Mouse (Mus musculus) heart, postnatal 14 days (tissue): ENCODE measurements around the gene Aurka. TPM values are rescaled to one million over a fixed set of nuclear protein-coding genes. Genes with fewer than 3 reads are reported as not detected.
A peak's percentile ranks its signal among the peaks of the same experiment; 100 is the strongest.

Experiments used
- DNase-seq, 2 experiments: peaks; one replicate each; pipeline ENCODE4 v3.0.0; 2021 to 2022
- intact Hi-C: fragments of 180-260 bp; cut with DNase I; formaldehyde crosslinking; loops from one replicate; pipeline ENCODE4 v1.15.1; 2025
- total RNA-seq, 2 experiments: library from RNA; stranded (reverse); gene quantifications; 2 replicates each; pipeline ENCODE4 v1.2.3; 2021

The Aurka gene
- total RNA-seq, 2 experiments from 2014 or later, result 3.4 to 6.3 TPM

DNA sequence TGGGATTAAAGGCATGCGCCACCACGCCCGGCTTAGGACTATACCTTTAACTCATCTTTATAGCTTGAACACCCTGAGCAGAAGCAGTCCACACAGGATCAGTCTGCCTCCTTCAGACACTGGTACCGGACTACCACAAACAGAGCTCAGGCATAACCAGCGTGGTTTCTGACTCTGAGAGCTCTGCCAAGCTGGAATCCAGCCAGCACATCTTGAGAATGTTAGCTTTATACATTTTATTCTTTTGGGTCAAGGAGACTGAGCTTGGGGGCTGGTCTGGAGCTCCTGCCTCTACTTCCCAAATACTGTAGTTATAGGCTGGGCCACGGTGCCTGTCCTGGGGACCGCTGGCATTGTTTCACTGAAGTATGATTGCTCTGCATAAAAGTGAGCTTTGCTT is 26.6 kb downstream of the Aurka start:
- no peak for DNase-seq
- intact Hi-C loops, result no loop called here

DNA sequence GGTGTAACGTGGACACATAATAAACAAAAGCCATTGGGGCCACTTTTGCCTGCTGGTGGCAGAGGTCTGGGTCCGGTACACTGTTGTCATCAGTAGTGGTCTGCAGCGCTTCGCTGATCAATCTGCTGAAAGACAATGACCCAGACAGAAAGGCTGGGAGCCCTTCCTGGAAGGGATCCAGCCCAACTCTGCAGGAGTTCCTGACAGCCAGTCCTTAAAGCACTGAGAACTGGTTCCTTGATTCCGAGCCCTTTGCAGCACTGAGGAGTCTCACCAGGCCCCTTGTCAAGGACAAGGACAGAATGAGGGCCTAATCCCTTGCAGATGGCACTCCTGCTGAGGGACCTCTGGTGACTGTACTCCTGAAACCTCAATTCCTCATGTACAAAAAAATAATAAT is 28.7 kb downstream of the Aurka start:
- DNase-seq, result no peak
- intact Hi-C loops, result no loop called here

DNA sequence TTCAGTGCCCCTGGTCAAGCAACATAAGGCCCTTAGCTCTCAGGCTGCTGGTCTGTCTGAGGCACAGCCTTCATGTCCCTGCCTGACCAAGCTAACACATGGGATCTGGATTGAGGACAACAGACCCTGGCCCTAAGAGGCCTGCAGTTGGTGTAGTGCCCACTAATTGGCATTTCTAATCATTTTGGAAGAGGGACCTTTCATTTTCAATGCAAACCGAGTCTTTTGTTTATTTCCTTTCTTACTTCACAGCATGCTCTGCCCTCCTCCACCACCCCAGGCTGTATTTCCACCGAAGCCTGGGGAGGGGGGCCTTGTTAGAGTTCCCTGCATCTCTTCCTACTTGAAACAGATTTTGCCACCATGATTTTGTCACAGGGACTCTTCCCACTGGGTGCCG is 29.4 kb downstream of the Aurka start:
- no peak for DNase-seq
- intact Hi-C loops, result no loop called here

DNA sequence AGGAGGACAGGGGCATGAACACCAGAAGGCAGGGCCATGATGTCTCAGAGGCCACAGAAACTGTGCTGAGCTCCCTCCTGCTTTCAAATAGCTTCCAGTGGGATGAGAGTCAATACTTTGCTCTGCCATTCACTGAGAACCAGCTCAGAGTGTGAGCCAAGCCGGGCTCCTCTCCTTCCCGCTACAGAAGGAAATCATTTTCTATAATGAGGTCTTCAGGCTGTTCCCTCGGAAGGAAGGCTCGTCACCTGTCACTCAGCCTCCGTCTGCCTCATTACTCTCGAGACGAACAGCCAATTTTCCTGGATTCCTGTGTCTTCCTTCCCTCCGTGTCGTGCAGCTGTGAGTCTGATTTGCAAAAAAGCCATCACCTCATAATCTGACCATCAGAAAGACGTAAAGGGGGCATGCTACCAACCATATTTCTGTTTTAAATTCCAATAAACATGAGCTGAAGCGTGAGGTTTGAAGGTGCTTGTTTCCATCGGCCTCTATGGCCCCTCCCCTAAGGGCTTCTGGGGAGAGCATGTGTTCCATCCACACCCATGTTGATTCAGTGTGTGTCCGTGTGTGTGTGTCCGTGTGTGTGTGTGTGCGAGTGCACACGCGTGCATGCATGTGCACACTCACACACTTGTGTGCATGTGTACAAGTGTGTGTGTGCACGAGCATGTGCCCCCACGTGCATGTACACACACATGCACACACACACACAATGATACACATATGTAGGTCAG is 32.0 kb downstream of the Aurka start:
- no peak for DNase-seq
- intact Hi-C loops, result no loop called here

DNA sequence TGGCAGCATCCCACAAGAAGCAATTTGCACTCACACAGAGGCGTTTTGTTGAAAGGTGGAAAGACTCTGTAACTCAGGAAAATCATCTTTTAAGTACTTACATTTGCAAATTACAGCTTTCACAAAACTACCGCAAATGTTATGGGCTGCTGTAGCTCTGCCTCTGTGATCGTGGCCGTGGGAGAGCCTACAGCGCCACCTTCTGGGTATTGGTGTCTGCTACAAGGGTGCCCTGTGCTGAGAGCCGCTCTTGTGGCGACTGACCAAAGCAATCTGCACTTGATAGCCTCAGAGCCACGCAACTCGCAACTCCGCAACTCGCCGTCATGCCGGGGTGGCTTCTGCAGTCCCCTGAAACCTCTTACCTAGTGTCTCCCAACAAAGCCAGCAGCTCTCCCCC is 41.2 kb downstream of the Aurka start:
- DNase-seq, result peak; percentile 25 to 48
- intact Hi-C loops, result loop anchor here (2.0 kb wide), 1 partner anchor 108 kb away; no protein-coding TSS in a partner anchor

DNA sequence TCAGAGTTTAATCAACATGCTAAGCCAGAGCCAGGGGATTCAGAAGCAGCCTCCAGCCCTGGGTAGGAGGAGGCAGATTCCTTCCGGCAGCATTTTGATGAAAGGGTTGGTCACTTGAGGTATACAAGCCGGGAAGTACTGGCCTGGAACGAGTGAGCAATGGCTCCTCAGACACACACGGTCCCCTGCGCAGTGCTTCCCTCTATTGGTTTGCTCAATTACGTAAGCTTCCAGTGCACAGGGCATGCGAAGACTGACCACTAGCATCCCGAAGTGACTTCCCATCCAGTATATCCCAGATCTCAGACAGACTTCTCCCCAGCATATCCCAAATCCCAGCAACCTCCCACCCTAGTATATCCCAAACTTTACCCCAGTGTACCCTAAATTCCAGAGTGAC is 42.1 kb downstream of the Aurka start:
- intact Hi-C loops, result loop anchor here (2.0 kb wide), 1 partner anchor 107 kb away; no protein-coding TSS in a partner anchor
- DNase-seq, result no peak

DNA sequence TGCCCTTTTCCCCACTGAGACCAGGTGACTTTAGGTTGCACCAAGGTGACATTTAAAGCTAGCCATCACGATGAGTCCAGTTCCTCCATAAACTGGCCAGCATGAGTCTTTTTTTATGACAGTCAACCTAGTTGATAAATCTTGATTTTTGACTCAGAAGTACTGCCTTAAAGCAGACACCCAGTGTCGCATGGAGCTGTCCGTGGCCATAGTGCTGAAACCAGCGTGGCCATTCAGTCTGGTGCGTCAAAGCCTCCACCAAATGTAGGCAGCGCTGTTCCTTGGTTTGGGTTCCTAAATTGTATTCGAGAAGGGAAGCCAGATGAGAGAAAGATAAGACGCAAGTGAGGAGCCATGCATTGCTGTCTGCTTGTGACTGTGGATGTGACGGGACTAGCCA is 49.5 kb downstream of the Aurka start:
- DNase-seq, result peak; percentile 71 to 81
- intact Hi-C loops, result no loop called here

DNA sequence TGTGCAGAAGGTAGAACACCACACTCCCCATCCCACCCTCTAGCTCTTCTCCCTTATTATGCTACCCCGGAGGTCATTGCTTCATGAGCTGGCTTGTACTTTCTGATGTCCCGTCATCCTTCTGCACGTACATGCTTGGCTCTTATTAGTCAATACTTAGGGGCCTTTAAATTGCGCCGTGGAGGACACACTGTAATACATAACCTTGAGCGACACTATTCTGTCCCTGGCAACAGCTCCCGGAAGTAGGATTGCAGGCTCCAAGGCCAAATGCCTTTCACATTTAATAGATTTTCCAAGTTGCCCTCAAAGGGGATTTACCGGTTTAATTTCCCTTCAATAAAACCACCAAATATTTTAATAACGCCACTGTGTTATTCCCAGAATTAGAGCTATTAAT is 58.6 kb downstream of the Aurka start:
- intact Hi-C loops, result no loop called here

DNA sequence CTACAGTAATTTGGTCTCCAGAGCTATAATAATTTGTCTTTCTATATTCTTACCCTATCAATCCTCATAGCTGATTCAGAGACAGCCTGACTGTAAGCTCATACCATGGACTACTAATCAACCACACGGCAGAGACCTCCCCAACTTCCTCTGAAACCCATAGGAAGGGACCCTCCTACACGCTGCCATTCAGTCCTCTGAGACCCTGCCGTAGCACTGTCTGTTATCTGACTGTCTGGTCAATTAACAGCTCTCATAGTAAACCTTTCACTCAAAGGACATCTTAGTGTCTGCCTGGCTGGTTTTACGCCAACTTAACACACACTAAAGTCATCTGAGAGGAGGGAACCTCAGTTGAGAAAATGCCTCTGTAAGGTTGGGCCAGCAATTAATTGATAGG is 63.8 kb downstream of the Aurka start:
- DNase-seq, result no peak

More for the DNA sequence above, 58.6 kb downstream of the Aurka start:
- no peak for DNase-seq

More for the DNA sequence above, 63.8 kb downstream of the Aurka start:
- intact Hi-C loops, result no loop called here

Other genes starting within 250 kb of the Aurka start
- gene Mc3r, start 122.0 kb downstream of the Aurka start, total RNA-seq, result not detected
- 1 to 10 TPM; 6.9 to 7.0 TPM for gene Fam210b, start 25.0 kb downstream of the Aurka start, total RNA-seq
- 10 to 100 TPM; 19.3 to 19.6 TPM for gene Cstf1, start 146 bp upstream of the Aurka start, total RNA-seq
- under 1 TPM; 0.44 to 0.45 TPM for gene Cass4, start 23.3 kb upstream of the Aurka start, total RNA-seq
- 10 to 100 TPM; 28.6 to 30.7 TPM for gene Rtf2, start 70.0 kb upstream of the Aurka start, total RNA-seq
- gene Gcnt7, start 88.1 kb upstream of the Aurka start, total RNA-seq, result not detected
- gene Fam209, start 102.0 kb upstream of the Aurka start, total RNA-seq, result not detected
- not detected for gene Tfap2c, start 179.1 kb upstream of the Aurka start, total RNA-seq